Mouse (Mus musculus) ES-Bruce4 (cell line): ENCODE measurements at regions not wholly inside any gene's neighbourhood (a gene's known extent, or its start where the extent isn't known, plus 50 kb on each side); places are given as distances from the start of the nearest gene placed in this dataset.

Experiments used
- CTCF ChIP-seq: IDR thresholded peaks from one replicate; pipeline ENCODE4 v1.8.1; 2011; ENCODE audit warnings: low read depth, low read length
- EP300 ChIP-seq: IDR thresholded peaks from 2 replicates; pipeline ENCODE4 v1.6.1; 2011; ENCODE audit warnings: low read depth, low read length; ENCODE audit not compliant: insufficient read depth

GRCm38 (mm10) chr17:4382716-4383115 is 611.4 kb upstream of the Arid1b start:
- TF ChIP-seq EP300 = no peak
- no peak for TF ChIP-seq CTCF
